ENCODE assay signal across 9 mouse cellular contexts in the genomic region with DNA sequence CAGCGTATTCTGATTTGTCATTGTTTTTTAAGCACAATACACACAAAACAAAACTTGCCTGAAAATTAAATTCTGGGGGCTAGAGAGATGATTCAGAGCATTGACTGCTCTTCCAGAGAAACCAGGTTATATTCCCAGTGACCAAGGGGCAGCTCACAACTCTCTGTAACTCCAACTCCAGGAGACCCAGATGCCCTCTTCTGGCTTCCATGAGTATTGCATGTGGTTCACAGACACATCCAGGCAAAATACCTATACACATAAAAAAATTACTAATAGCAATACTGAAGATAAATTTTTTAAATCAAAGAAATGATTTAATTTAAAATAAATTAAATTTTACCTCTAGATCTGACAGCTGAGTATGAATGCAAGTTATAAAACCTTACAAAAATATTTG. TPM values are rescaled to one million over a fixed set of nuclear protein-coding genes. Genes with fewer than 3 reads are reported as not detected.
DNase-seq lines count a peak whose midpoint lies in the region; ATAC-seq and TF ChIP-seq lines count a peak whose summit lies in the region.
"Had no signal": no experiment of that assay in that cellular context is flagged by ENCODE, and none has a peak within 500 bp of the region (broad histone marks: within the 10 kb centered on the region; RNA-seq: fewer than 3 reads in every experiment).

No protein-coding gene starts in this region.

- intact Hi-C loops in gastrocnemius, postnatal 36 days (cut with DNase I) = no loop called here

- H3K4me3 ChIP-seq in neural tube, embryonic 15.5 days (replicated peaks) = no peak overlapping the region
- H3K4me3 ChIP-seq in bone marrow, adult 2 months (replicated peaks; ENCODE audit: control insufficient read depth, low read depth, low read length) = no peak overlapping the region
- H3K4me3 ChIP-seq in lung, embryonic 14.5 days (ENCODE audit: low read depth, low read length) = no peak overlapping the region

- no peaks in the 10 kb centered on the region for H3K4me1 ChIP-seq in neural tube, embryonic 15.5 days
- H3K4me1 ChIP-seq in bone marrow, adult 2 months (ENCODE audit: control insufficient read depth, insufficient read depth, low read length) = no peaks in the 10 kb centered on the region
- no peaks in the 10 kb centered on the region for H3K4me1 ChIP-seq in lung, embryonic 14.5 days (ENCODE audit: insufficient read depth)

- no peaks in the 10 kb centered on the region for H3K9me3 ChIP-seq in neural tube, embryonic 15.5 days (replicated peaks)
- no peaks in the 10 kb centered on the region for H3K9me3 ChIP-seq in lung, embryonic 14.5 days (ENCODE audit: low read depth, low read length)

- 0 out of 2 replicates have a peak, but pooled peaks have one; percentile 15 for TF ChIP-seq CTCF in bone marrow, adult 2 months (IDR thresholded peaks at IDR 0.05; ENCODE audit: control insufficient read depth, insufficient read depth, low read length)
- peak; percentile 66 for TF ChIP-seq CTCF in lung, embryonic 14.5 days (IDR thresholded peaks at IDR 0.05; ENCODE audit: low read depth)

- no peaks in the 10 kb centered on the region for H3K27me3 ChIP-seq in neural tube, embryonic 15.5 days (replicated peaks)
- no peaks in the 10 kb centered on the region for H3K27me3 ChIP-seq in lung, embryonic 14.5 days (ENCODE audit: insufficient read depth, low read length)

- TF ChIP-seq POLR2A in bone marrow, adult 2 months (IDR thresholded peaks at IDR 0.05; ENCODE audit: borderline replicate concordance, control insufficient read depth, low read depth, low read length) = no peak

- DNase-seq in gastrocnemius, adult 18-20 months (ENCODE audit: low spot score) = peak; percentile 34
- no peak for DNase-seq in gastrocnemius, postnatal 36 days
- DNase-seq in neural tube, embryonic 10.5 days (ENCODE audit: extremely low spot score, low spot score) = peak; percentile 31
- peak; percentile 24 for DNase-seq in fibroblast of lung, adult 2 months (ENCODE audit: low read depth)
- peak; percentile 72 for DNase-seq in lung, embryonic 14.5 days
- no peak for DNase-seq in spleen, postnatal 36 days (ENCODE audit: low spot score in 2 of 2)

- WGBS in neural tube, embryonic 15.5 days = 94% methylated on average over 1 of the region's 1 CpGs
- 73% methylated on average over 1 of the region's 1 CpGs for WGBS in bone marrow, adult 2 months
- 78% methylated on average over 1 of the region's 1 CpGs for WGBS in lung, embryonic 14.5 days

- ATAC-seq in neural tube, embryonic 15.5 days (ENCODE audit: low FRiP score) = no peak
- no peak for ATAC-seq in lung, embryonic 14.5 days (ENCODE audit: insufficient read depth)

- H3K36me3 ChIP-seq in neural tube, embryonic 15.5 days = no peaks in the 10 kb centered on the region
- H3K36me3 ChIP-seq in lung, embryonic 14.5 days (ENCODE audit: insufficient read depth) = no peaks in the 10 kb centered on the region

- H3K9ac ChIP-seq in neural tube, embryonic 15.5 days (replicated peaks) = no peak overlapping the region
- no peak overlapping the region for H3K9ac ChIP-seq in lung, embryonic 14.5 days

- no peak overlapping the region for H3K4me2 ChIP-seq in neural tube, embryonic 15.5 days
- no peak overlapping the region for H3K4me2 ChIP-seq in lung, embryonic 14.5 days

- no peak overlapping the region for H3K27ac ChIP-seq in neural tube, embryonic 15.5 days (replicated peaks)
- H3K27ac ChIP-seq in bone marrow, adult 2 months (ENCODE audit: control insufficient read depth, insufficient read depth, low read depth, low read length, poor library complexity) = no peak overlapping the region
- H3K27ac ChIP-seq in lung, embryonic 14.5 days (ENCODE audit: low read depth) = no peak overlapping the region

RNA-seq across cellular contexts. Expression of gene Trim31, which starts 1.3 kb away (rescaled TPM):
- not detected for total RNA-seq in gastrocnemius, adult 18-20 months (2021)
- total RNA-seq in gastrocnemius, postnatal 36 days (2021) = not detected
- polyA plus RNA-seq in neural tube, embryonic 15.5 days (2015; fragmentation: Nextera tagmentation; extraction: Ambion mirVana) = 2.2 TPM in 1 of 2 replicates, not detected in the other
- polyA plus RNA-seq in bone marrow, adult 2 months (2011; ENCODE audit: insufficient read depth, insufficient read length, low replicate concordance, missing spikeins) = not detected in 2 replicates
- polyA plus RNA-seq in lung, embryonic 14.5 days (2014; fragmentation: Nextera tagmentation; extraction: Ambion mirVana) = 0.11 and 0.16 TPM in 2 replicates
- total RNA-seq: layer of hippocampus, adult 18-20 months had no signal

RNA-seq across cellular contexts. Expression of gene Trim40, which starts 6.7 kb away (rescaled TPM):
- total RNA-seq in gastrocnemius, adult 18-20 months (2021) = not detected
- not detected for total RNA-seq in gastrocnemius, postnatal 36 days (2021)
- not detected in 2 replicates for polyA plus RNA-seq in neural tube, embryonic 15.5 days (2015; fragmentation: Nextera tagmentation; extraction: Ambion mirVana)
- not detected in 2 replicates for polyA plus RNA-seq in bone marrow, adult 2 months (2011; ENCODE audit: insufficient read depth, insufficient read length, low replicate concordance, missing spikeins)
- not detected in 2 replicates for polyA plus RNA-seq in lung, embryonic 14.5 days (2014; fragmentation: Nextera tagmentation; extraction: Ambion mirVana)
- total RNA-seq: layer of hippocampus, adult 18-20 months had no signal

RNA-seq across cellular contexts. Expression of gene Trim10, which starts 27.2 kb away (rescaled TPM):
- total RNA-seq in gastrocnemius, adult 18-20 months (2021) = not detected
- total RNA-seq in gastrocnemius, postnatal 36 days (2021) = not detected
- 1.4 and 1.9 TPM in 2 replicates for polyA plus RNA-seq in neural tube, embryonic 15.5 days (2015; fragmentation: Nextera tagmentation; extraction: Ambion mirVana)
- 108 and 159 TPM in 2 replicates for polyA plus RNA-seq in bone marrow, adult 2 months (2011; ENCODE audit: insufficient read depth, insufficient read length, low replicate concordance, missing spikeins)
- polyA plus RNA-seq in lung, embryonic 14.5 days (2014; fragmentation: Nextera tagmentation; extraction: Ambion mirVana) = 2.6 and 3.4 TPM in 2 replicates
- total RNA-seq: layer of hippocampus, adult 18-20 months had no signal

RNA-seq across cellular contexts. Expression of gene Trim15, which starts 29.6 kb away (rescaled TPM):
- total RNA-seq in gastrocnemius, adult 18-20 months (2021) = not detected
- total RNA-seq in gastrocnemius, postnatal 36 days (2021) = not detected
- polyA plus RNA-seq in neural tube, embryonic 15.5 days (2015; fragmentation: Nextera tagmentation; extraction: Ambion mirVana) = 0.73 and 0.82 TPM in 2 replicates
- 1.6 TPM in 1 of 2 replicates, not detected in the other for polyA plus RNA-seq in bone marrow, adult 2 months (2011; ENCODE audit: insufficient read depth, insufficient read length, low replicate concordance, missing spikeins)
- polyA plus RNA-seq in lung, embryonic 14.5 days (2014; fragmentation: Nextera tagmentation; extraction: Ambion mirVana) = 0.11 and 0.16 TPM in 2 replicates
- total RNA-seq: layer of hippocampus, adult 18-20 months had no signal

RNA-seq across cellular contexts. Expression of gene Rnf39, which starts 46.1 kb away (rescaled TPM):
- under 1 TPM; 0.23 to 0.24 TPM for total RNA-seq in gastrocnemius, adult 18-20 months (2021)
- total RNA-seq in gastrocnemius, postnatal 36 days (2021) = not detected
- 1.9 and 2.0 TPM in 2 replicates for polyA plus RNA-seq in neural tube, embryonic 15.5 days (2015; fragmentation: Nextera tagmentation; extraction: Ambion mirVana)
- polyA plus RNA-seq in bone marrow, adult 2 months (2011; ENCODE audit: insufficient read depth, insufficient read length, low replicate concordance, missing spikeins) = not detected in 2 replicates
- 0.35 and 0.53 TPM in 2 replicates for polyA plus RNA-seq in lung, embryonic 14.5 days (2014; fragmentation: Nextera tagmentation; extraction: Ambion mirVana)

Comparison
In these comparisons a context has a peak if more than half of its experiments do, and no peak if none do; other contexts are left out.
1. DNase-seq: peak in gastrocnemius, adult 18-20 months (single experiment), neural tube, embryonic 10.5 days (single experiment), fibroblast of lung, adult 2 months (single experiment) and lung, embryonic 14.5 days (single experiment); none in gastrocnemius, postnatal 36 days (0 of 2) and spleen, postnatal 36 days (0 of 2).
2. RNA of gene Trim10, which starts 27.2 kb away (polyA plus RNA-seq): 108 to 159 TPM in bone marrow, adult 2 months; 2.6 to 3.4 TPM in lung, embryonic 14.5 days and 1.4 to 1.9 TPM in neural tube, embryonic 15.5 days; every median in the first group is over 10 times any median in the second.